Mouse (Mus musculus) liver, postnatal 0 days (tissue): Measurements from ENCODE around the gene D130043K22Rik.

Source experiments
- CTCF ChIP-seq: sonication (generic); IDR thresholded peaks from 2 replicates; pipeline ENCODE4 v1.5.1; 2016; ENCODE audit warnings: antibody characterized with exemption, low read depth
- EP300 ChIP-seq: IDR thresholded peaks from 2 replicates; pipeline ENCODE4 v1.6.1; 2016; ENCODE audit warnings: antibody characterized with exemption, low read depth, mild to moderate bottlenecking

- TF ChIP-seq CTCF (no peak), EP300 (no peak)
Observed at GRCm38 (mm10) chr13:24803196-24803595, 41.7 kb upstream of the D130043K22Rik start.
